Mouse (Mus musculus): ENCODE measurements around the gene Apobec1. TPM values are rescaled to one million over a fixed set of nuclear protein-coding genes. Genes with fewer than 3 reads are reported as not detected.

The Apobec1 gene
- polyA plus RNA-seq, 1 experiment from 2014 or later: 2.3 TPM

GRCm38 (mm10) chr6:122606661-122607060 is 4.4 kb upstream of the Apobec1 start:
- Histone ChIP-seq H3K4me1 (ENCODE audit: insufficient read depth, low read length) (0 out of 2 replicates have a peak, but pooled peaks cover 2% of the 10 kb centered on the region), H3K36me3 (ENCODE audit: insufficient read depth, low read length) (no peaks in the 10 kb centered on the region)

GRCm38 (mm10) chr6:122605483-122605882 is 3.2 kb upstream of the Apobec1 start:
- Histone ChIP-seq H3K4me2 (replicated peaks; ENCODE audit: low read depth, low read length) (no peak overlapping the region), H3K27ac (ENCODE audit: low read length) (no peak overlapping the region), H3K4me3 (ENCODE audit: low read length) (no peak overlapping the region), H3K4me1 (ENCODE audit: insufficient read depth, low read length) (0 out of 2 replicates have a peak, but pooled peaks cover 2% of the 10 kb centered on the region), H3K9me3 (ENCODE audit: low read length) (no peaks in the 10 kb centered on the region), H3K9ac (replicated peaks; ENCODE audit: low read length) (no peak overlapping the region), H3K36me3 (ENCODE audit: insufficient read depth, low read length) (no peaks in the 10 kb centered on the region), H3K27me3 (ENCODE audit: insufficient read depth, low read length) (no peaks in the 10 kb centered on the region)
- WGBS: 95% methylated on average over 8 of the region's 8 CpGs
- no peak for ATAC-seq (ENCODE audit: low FRiP score, low TSS enrichment)

More at GRCm38 (mm10) chr6:122606661-122607060, 4.4 kb upstream of the Apobec1 start:
- no peak overlapping the region for H3K27ac ChIP-seq (ENCODE audit: low read length)
- 95% methylated on average over 11 of the region's 11 CpGs for WGBS
- no peaks in the 10 kb centered on the region for H3K27me3 ChIP-seq (ENCODE audit: insufficient read depth, low read length)
- H3K4me3 ChIP-seq (ENCODE audit: low read length): no peak overlapping the region
- H3K9me3 ChIP-seq (ENCODE audit: low read length): no peaks in the 10 kb centered on the region
- no peak overlapping the region for H3K4me2 ChIP-seq (replicated peaks; ENCODE audit: low read depth, low read length)
- ATAC-seq (ENCODE audit: low FRiP score, low TSS enrichment): no peak
- H3K9ac ChIP-seq (replicated peaks; ENCODE audit: low read length): no peak overlapping the region

GRCm38 (mm10) chr6:122604260-122604659 is 2.0 kb upstream of the Apobec1 start:
- no peak for ATAC-seq (ENCODE audit: low FRiP score, low TSS enrichment)
- Histone ChIP-seq H3K9me3 (ENCODE audit: low read length) (no peaks in the 10 kb centered on the region), H3K4me3 (ENCODE audit: low read length) (no peak overlapping the region), H3K36me3 (ENCODE audit: insufficient read depth, low read length) (no peaks in the 10 kb centered on the region), H3K27ac (ENCODE audit: low read length) (no peak overlapping the region), H3K4me1 (ENCODE audit: insufficient read depth, low read length) (0 out of 2 replicates have a peak, but pooled peaks cover 2% of the 10 kb centered on the region), H3K9ac (replicated peaks; ENCODE audit: low read length) (no peak overlapping the region), H3K27me3 (ENCODE audit: insufficient read depth, low read length) (no peaks in the 10 kb centered on the region), H3K4me2 (replicated peaks; ENCODE audit: low read depth, low read length) (no peak overlapping the region)

- ATAC-seq (ENCODE audit: low FRiP score, low TSS enrichment): no peak; the same call in 1 of the 2 replicates
- no peaks in the 10 kb centered on the region for H3K9me3 ChIP-seq (ENCODE audit: low read length)
- peak overlapping the region; percentile 72 for H3K4me2 ChIP-seq (replicated peaks; ENCODE audit: low read depth, low read length)
- H3K36me3 ChIP-seq (ENCODE audit: insufficient read depth, low read length): no peaks in the 10 kb centered on the region
- H3K27me3 ChIP-seq (ENCODE audit: insufficient read depth, low read length): no peaks in the 10 kb centered on the region
- WGBS: 42% methylated on average over 1 of the region's 1 CpGs
- H3K27ac ChIP-seq (ENCODE audit: low read length): peak overlapping the region; percentile 76; the same call in 1 of the 2 replicates
- 0 out of 2 replicates have a peak, but pooled peaks cover 2% of the 10 kb centered on the region for H3K4me1 ChIP-seq (ENCODE audit: insufficient read depth, low read length)
- peak overlapping the region; percentile 70; the same call in 1 of the 2 replicates for H3K9ac ChIP-seq (replicated peaks; ENCODE audit: low read length)
- H3K4me3 ChIP-seq (ENCODE audit: low read length): peak overlapping the region; percentile 60
Measured at GRCm38 (mm10) chr6:122602992-122603322, 713 bp upstream of the Apobec1 start.

- Histone ChIP-seq H3K4me1 (ENCODE audit: insufficient read depth, low read length) (0 out of 2 replicates have a peak, but pooled peaks cover 2% of the 10 kb centered on the region), H3K27me3 (ENCODE audit: insufficient read depth, low read length) (no peaks in the 10 kb centered on the region), H3K4me3 (ENCODE audit: low read length) (peak overlapping the region; percentile 60), H3K9me3 (ENCODE audit: low read length) (no peaks in the 10 kb centered on the region), H3K36me3 (ENCODE audit: insufficient read depth, low read length) (no peaks in the 10 kb centered on the region), H3K27ac (ENCODE audit: low read length) (no peak overlapping the region), H3K9ac (replicated peaks; ENCODE audit: low read length) (peak overlapping the region; percentile 70; the same call in 1 of the 2 replicates), H3K4me2 (replicated peaks; ENCODE audit: low read depth, low read length) (peak overlapping the region; percentile 72)
- no peak for ATAC-seq (ENCODE audit: low FRiP score, low TSS enrichment)
- 84% methylated on average over 3 of the region's 3 CpGs for whole genome bisulfite sequencing
Measured at GRCm38 (mm10) chr6:122601615-122602014, 629 bp downstream of the Apobec1 start.

- H3K9me3 ChIP-seq (ENCODE audit: low read length): no peaks in the 10 kb centered on the region
- 90% methylated on average over 4 of the region's 4 CpGs for WGBS
- no peak overlapping the region for H3K27ac ChIP-seq (ENCODE audit: low read length)
- no peak overlapping the region for H3K4me2 ChIP-seq (replicated peaks; ENCODE audit: low read depth, low read length)
- H3K4me3 ChIP-seq (ENCODE audit: low read length): no peak overlapping the region
- 0 out of 2 replicates have a peak, but pooled peaks cover 2% of the 10 kb centered on the region for H3K4me1 ChIP-seq (ENCODE audit: insufficient read depth, low read length)
- H3K27me3 ChIP-seq (ENCODE audit: insufficient read depth, low read length): no peaks in the 10 kb centered on the region
- no peaks in the 10 kb centered on the region for H3K36me3 ChIP-seq (ENCODE audit: insufficient read depth, low read length)
- ATAC-seq (ENCODE audit: low FRiP score, low TSS enrichment): no peak
- no peak overlapping the region for H3K9ac ChIP-seq (replicated peaks; ENCODE audit: low read length)
Measured at GRCm38 (mm10) chr6:122601031-122601430, 1.2 kb downstream of the Apobec1 start.

- Histone ChIP-seq H3K4me2 (replicated peaks; ENCODE audit: low read depth, low read length) (no peak overlapping the region), H3K4me1 (ENCODE audit: insufficient read depth, low read length) (0 out of 2 replicates have a peak, but pooled peaks cover 2% of the 10 kb centered on the region), H3K9ac (replicated peaks; ENCODE audit: low read length) (no peak overlapping the region), H3K4me3 (ENCODE audit: low read length) (no peak overlapping the region), H3K9me3 (ENCODE audit: low read length) (no peaks in the 10 kb centered on the region), H3K27ac (ENCODE audit: low read length) (no peak overlapping the region), H3K27me3 (ENCODE audit: insufficient read depth, low read length) (no peaks in the 10 kb centered on the region), H3K36me3 (ENCODE audit: insufficient read depth, low read length) (no peaks in the 10 kb centered on the region)
- ATAC-seq (ENCODE audit: low FRiP score, low TSS enrichment): no peak
- WGBS: 88% methylated on average over 7 of the region's 7 CpGs
Measured at GRCm38 (mm10) chr6:122600066-122600646, 2.1 kb downstream of the Apobec1 start.

- no peak overlapping the region for H3K9ac ChIP-seq (replicated peaks; ENCODE audit: low read length)
- no peak overlapping the region for H3K4me3 ChIP-seq (ENCODE audit: low read length)
- H3K9me3 ChIP-seq (ENCODE audit: low read length): no peaks in the 10 kb centered on the region
- WGBS: 88% methylated on average over 9 of the region's 9 CpGs
- no peak overlapping the region for H3K27ac ChIP-seq (ENCODE audit: low read length)
- no peak overlapping the region for H3K4me2 ChIP-seq (replicated peaks; ENCODE audit: low read depth, low read length)
- ATAC-seq (ENCODE audit: low FRiP score, low TSS enrichment): no peak
- H3K27me3 ChIP-seq (ENCODE audit: insufficient read depth, low read length): no peaks in the 10 kb centered on the region
- 0 out of 2 replicates have a peak, but pooled peaks cover 2% of the 10 kb centered on the region for H3K4me1 ChIP-seq (ENCODE audit: insufficient read depth, low read length)
- no peaks in the 10 kb centered on the region for H3K36me3 ChIP-seq (ENCODE audit: insufficient read depth, low read length)
Measured at GRCm38 (mm10) chr6:122599054-122599737, 3.0 kb downstream of the Apobec1 start.

GRCm38 (mm10) chr6:122598436-122598835 is 3.8 kb downstream of the Apobec1 start:
- ATAC-seq (ENCODE audit: low FRiP score, low TSS enrichment): no peak
- H3K9me3 ChIP-seq (ENCODE audit: low read length): no peaks in the 10 kb centered on the region
- H3K4me2 ChIP-seq (replicated peaks; ENCODE audit: low read depth, low read length): no peak overlapping the region
- WGBS: 92% methylated on average over 6 of the region's 6 CpGs
- no peaks in the 10 kb centered on the region for H3K27me3 ChIP-seq (ENCODE audit: insufficient read depth, low read length)
- no peak overlapping the region for H3K4me3 ChIP-seq (ENCODE audit: low read length)
- no peaks in the 10 kb centered on the region for H3K36me3 ChIP-seq (ENCODE audit: insufficient read depth, low read length)
- H3K9ac ChIP-seq (replicated peaks; ENCODE audit: low read length): no peak overlapping the region
- H3K4me1 ChIP-seq (ENCODE audit: insufficient read depth, low read length): 0 out of 2 replicates have a peak, but pooled peaks cover 2% of the 10 kb centered on the region
- H3K27ac ChIP-seq (ENCODE audit: low read length): no peak overlapping the region

- H3K27me3 ChIP-seq (ENCODE audit: insufficient read depth, low read length): no peaks in the 10 kb centered on the region
- no peaks in the 10 kb centered on the region for H3K36me3 ChIP-seq (ENCODE audit: insufficient read depth, low read length)
- no peak overlapping the region for H3K27ac ChIP-seq (ENCODE audit: low read length)
- no peak overlapping the region for H3K9ac ChIP-seq (replicated peaks; ENCODE audit: low read length)
- WGBS: 88% methylated on average over 4 of the region's 4 CpGs
- H3K4me3 ChIP-seq (ENCODE audit: low read length): no peak overlapping the region
- H3K9me3 ChIP-seq (ENCODE audit: low read length): no peaks in the 10 kb centered on the region
- 0 out of 2 replicates have a peak, but pooled peaks cover 2% of the 10 kb centered on the region for H3K4me1 ChIP-seq (ENCODE audit: insufficient read depth, low read length)
- H3K4me2 ChIP-seq (replicated peaks; ENCODE audit: low read depth, low read length): no peak overlapping the region
- ATAC-seq (ENCODE audit: low FRiP score, low TSS enrichment): no peak
Measured at GRCm38 (mm10) chr6:122598014-122598413, 4.2 kb downstream of the Apobec1 start.
